Mouse (Mus musculus): ENCODE measurements at regions not wholly inside any gene's neighbourhood (a gene's known extent, or its start where the extent isn't known, plus 50 kb on each side); places are given as distances from the start of the nearest gene placed in this dataset.
A peak's percentile ranks its signal among the peaks of the same experiment; 100 is the strongest.
"Not testable (repeated sequence)": the region's sequence is repeated elsewhere in the genome, so short reads cannot be mapped to it uniquely, and the experiment has no call there.

GRCm38 (mm10) chr5:109842186-109842978, 80.8 kb upstream of the Gm15446 start:
- intact Hi-C loops (cut with DNase I; ENCODE audit: low total_unique reads); DNase-seq: not testable (repeated sequence)

GRCm38 (mm10) chr5:109844236-109844635, 79.0 kb upstream of the Gm15446 start:
- DNase-seq; intact Hi-C loops (cut with DNase I; ENCODE audit: low total_unique reads): not testable (repeated sequence)

GRCm38 (mm10) chr5:109844753-109845186, 78.4 kb upstream of the Gm15446 start:
- intact Hi-C loops (cut with DNase I; ENCODE audit: low total_unique reads), result no loop called here

GRCm38 (mm10) chr5:109851225-109851624, 72.0 kb upstream of the Gm15446 start:
- DNase-seq; intact Hi-C loops (cut with DNase I; ENCODE audit: low total_unique reads): not testable (repeated sequence)

More at GRCm38 (mm10) chr5:109844753-109845186, 78.4 kb upstream of the Gm15446 start:
- DNase-seq, result no peak

GRCm38 (mm10) chr5:109860402-109860801, 62.8 kb upstream of the Gm15446 start:
- DNase-seq, result no peak
- intact Hi-C loops (cut with DNase I; ENCODE audit: low total_unique reads), result no loop called here

GRCm38 (mm10) chr5:109864517-109864916, 58.7 kb upstream of the Gm15446 start:
- intact Hi-C loops (cut with DNase I; ENCODE audit: low total_unique reads); DNase-seq: not testable (repeated sequence)

GRCm38 (mm10) chr5:109865628-109866027, 57.6 kb upstream of the Gm15446 start:
- no peak for DNase-seq
- intact Hi-C loops (cut with DNase I; ENCODE audit: low total_unique reads), result no loop called here

- intact Hi-C loops (cut with DNase I; ENCODE audit: low total_unique reads), result no loop called here
- peak; percentile 82 for DNase-seq
These were observed 56.7 kb upstream of the Gm15446 start for GRCm38 (mm10) chr5:109866337-109867126.

GRCm38 (mm10) chr5:109867221-109867620, 56.0 kb upstream of the Gm15446 start:
- DNase-seq; intact Hi-C loops (cut with DNase I; ENCODE audit: low total_unique reads): not testable (repeated sequence)
